Mouse (Mus musculus) cerebellum, adult 2 months (tissue): ENCODE measurements around the gene Scfd2.

ENCODE experiments used
- CTCF ChIP-seq: fragments of 200-500 bp; IDR thresholded peaks from 2 replicates; pipeline ENCODE4 v1.5.1; 2011; ENCODE audit warnings: low read depth, mild to moderate bottlenecking, control low read depth, low read length, moderate library complexity, borderline replicate concordance; ENCODE audit not compliant: insufficient read depth
- POLR2A ChIP-seq: fragments of 200-500 bp; IDR thresholded peaks from 2 replicates; pipeline ENCODE4 v1.6.1; 2011; ENCODE audit warnings: low read length, control low read depth, borderline replicate concordance; ENCODE audit not compliant: insufficient read depth

DNA sequence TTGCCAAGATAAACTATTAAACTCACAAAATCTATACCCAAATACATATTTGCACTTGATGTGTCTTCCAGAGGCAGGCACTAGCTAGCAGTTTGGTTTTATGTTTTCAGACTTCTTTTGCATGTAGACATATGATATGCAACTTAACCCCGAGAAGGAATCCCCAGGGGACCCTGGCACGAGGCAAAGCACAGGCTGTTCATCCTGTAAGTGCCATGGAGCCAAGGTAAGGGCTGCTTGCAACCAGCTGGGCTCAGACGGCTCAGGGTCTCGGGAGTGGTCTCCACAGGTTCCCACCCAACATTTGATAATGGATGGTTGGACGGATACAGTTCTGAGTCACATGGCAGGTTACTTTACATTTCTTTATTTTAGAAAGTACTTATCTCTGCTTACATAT lies 327.1 kb downstream of the Scfd2 start:
- TF ChIP-seq CTCF (no peak), POLR2A (no peak)
